Mouse (Mus musculus) subcutaneous adipose tissue, adult 2 months (tissue): Measurements from ENCODE around the gene Defb29. TPM values are rescaled to one million over a fixed set of nuclear protein-coding genes. Genes with fewer than 3 reads are reported as not detected.

ENCODE experiments used
- polyA plus RNA-seq: library from polyadenylated mRNA; depleted of rRNA; stranded (reverse); fragments of >200 nt; gene quantifications from 2 replicates; pipeline ENCODE4 v1.2.3, GENCODE M21; 2012; ENCODE audit warnings: low replicate concordance; rRNA removed

Defb29 gene
- polyA plus RNA-seq: not detected in 2 replicates

GRCm38 (mm10) chr2:152539944-152540710, at the start of gene Defb29:
TSS of gene Defb29 (minus strand) at chr2:152540098.

GRCm38 (mm10) chr2:152580107-152580506, 40.2 kb upstream of the Defb29 start, which contains the start of gene Defb19:
TSS of gene Defb19 (minus strand) at chr2:152580312.

GRCm38 (mm10) chr2:152572114-152572794, 32.4 kb upstream of the Defb29 start, which contains the start of gene Defb21:
TSS of gene Defb21 (plus strand) at chr2:152572744.

DNA sequence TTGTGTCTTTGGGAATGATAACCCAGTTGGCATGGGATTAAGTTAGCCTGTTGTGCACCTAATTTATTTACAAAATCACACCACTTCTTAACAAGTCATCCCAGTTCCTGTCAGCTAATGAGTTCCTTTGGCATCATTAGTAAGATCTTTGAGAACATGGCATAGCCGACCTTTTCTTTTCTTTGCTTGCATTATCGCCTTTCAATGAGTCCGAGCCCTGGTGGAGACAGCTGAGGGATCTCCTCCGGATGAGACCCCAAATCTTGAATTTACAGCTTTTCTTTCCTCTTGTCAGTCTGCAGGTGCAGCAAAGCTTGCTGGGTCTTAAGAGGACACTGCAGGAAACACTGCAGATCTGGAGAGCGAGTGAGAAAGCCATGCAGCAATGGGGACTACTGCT, 29.1 kb upstream of the Defb29 start, which contains the start of gene Gm17416:
Gene Gm17416 (plus strand): TSS at position 301 of the 400 bp plus-strand sequence.

GRCm38 (mm10) chr2:152517981-152518380, 21.9 kb downstream of the Defb29 start, which contains the start of gene Defb28:
TSS of gene Defb28 (plus strand) at chr2:152518255.

GRCm38 (mm10) chr2:152511592-152511991, 28.3 kb downstream of the Defb29 start, which contains the start of gene Defb26:
TSS of gene Defb26 (minus strand) at chr2:152511692.

GRCm38 (mm10) chr2:152490038-152490437, 49.9 kb downstream of the Defb29 start, which contains the start of gene Defb22:
TSS of gene Defb22 (minus strand) at chr2:152490138.

Other genes with a start within 250 kb of the Defb29 start
- 103 and 134 TPM in 2 replicates for gene Tbc1d20, start 246.3 kb downstream of the Defb29 start, polyA plus RNA-seq
- 203 and 297 TPM in 2 replicates for gene Rbck1, start 207.4 kb downstream of the Defb29 start, polyA plus RNA-seq
- gene Trib3, start 196.1 kb downstream of the Defb29 start, polyA plus RNA-seq: 2.8 and 9.4 TPM in 2 replicates
- not detected in 2 replicates for gene Nrsn2, start 163.5 kb downstream of the Defb29 start, polyA plus RNA-seq
- gene Sox12, start 142.0 kb downstream of the Defb29 start, polyA plus RNA-seq: 2.9 and 26.5 TPM in 2 replicates
- gene Zcchc3, start 125.1 kb downstream of the Defb29 start, polyA plus RNA-seq: 2.1 and 12.6 TPM in 2 replicates
- 0.32 TPM in 1 of 2 replicates, not detected in the other for gene 6820408C15Rik, start 124.5 kb downstream of the Defb29 start, polyA plus RNA-seq
- 0.23 TPM in 1 of 2 replicates, not detected in the other for gene Defb23, start 75.5 kb downstream of the Defb29 start, polyA plus RNA-seq
- 1.2 and 3.0 TPM in 2 replicates for gene Defb20, start 63.0 kb downstream of the Defb29 start, polyA plus RNA-seq
- gene Defb22, start 50.0 kb downstream of the Defb29 start, polyA plus RNA-seq: 0.71 TPM in 1 of 2 replicates, not detected in the other
- gene Defb26, start 28.4 kb downstream of the Defb29 start, polyA plus RNA-seq: 0.27 TPM in 1 of 2 replicates, not detected in the other
- 1.2 TPM in 1 of 2 replicates, not detected in the other for gene Defb28, start 21.8 kb downstream of the Defb29 start, polyA plus RNA-seq
- not detected in 2 replicates for gene Gm17416, start 29.2 kb upstream of the Defb29 start, polyA plus RNA-seq
- 0.46 TPM in 1 of 2 replicates, not detected in the other for gene Defb21, start 32.6 kb upstream of the Defb29 start, polyA plus RNA-seq
- gene Defb19, start 40.2 kb upstream of the Defb29 start, polyA plus RNA-seq: not detected in 2 replicates
- not detected in 2 replicates for gene Defb45, start 59.3 kb upstream of the Defb29 start, polyA plus RNA-seq
- gene Defb36, start 64.2 kb upstream of the Defb29 start, polyA plus RNA-seq: not detected in 2 replicates
- 5.3 TPM in 1 of 2 replicates, not detected in the other for gene Defb25, start 83.0 kb upstream of the Defb29 start, polyA plus RNA-seq
- gene Rem1, start 86.9 kb upstream of the Defb29 start, polyA plus RNA-seq: 13.6 and 24.9 TPM in 2 replicates
- gene H13, start 129.4 kb upstream of the Defb29 start, polyA plus RNA-seq: 138 and 143 TPM in 2 replicates
- 7.2 and 10.9 TPM in 2 replicates for gene Mcts2, start 146.9 kb upstream of the Defb29 start, polyA plus RNA-seq
- 163 and 303 TPM in 2 replicates for gene Id1, start 196.2 kb upstream of the Defb29 start, polyA plus RNA-seq
- 9.4 and 12.8 TPM in 2 replicates for gene Cox4i2, start 214.1 kb upstream of the Defb29 start, polyA plus RNA-seq